Mouse (Mus musculus) embryonic facial prominence, embryonic 11.5 days (tissue): ENCODE data around the gene Tnfrsf14. TPM values are rescaled to one million over a fixed set of nuclear protein-coding genes. Genes with fewer than 3 reads are reported as not detected.

Source experiments
- ATAC-seq: fragments of 200-750 bp; cut with Nextera tagmentation; replicated peaks from 2 replicates; pipeline ENCODE4 v1.8.0; 2017; ENCODE audit warnings: low read depth; ENCODE audit not compliant: insufficient number of reproducible peaks, low FRiP score, low TSS enrichment
- DNase-seq: peaks from one replicate; pipeline ENCODE4 v3.0.0-alpha.2; 2015; ENCODE audit warnings: low spot score
- H3K27ac ChIP-seq: fragments of 300-500 bp; sonication (generic); replicated peaks from 2 replicates; pipeline ENCODE4 v1.5.1; 2014; ENCODE audit warnings: mild to moderate bottlenecking, low read depth, low read length, control low read depth
- H3K27me3 ChIP-seq: fragments of 300-500 bp; sonication (generic); 2 replicates; pipeline ENCODE4 v1.6.1; 2014; ENCODE audit warnings: mild to moderate bottlenecking, low read length, moderate library complexity, mixed read lengths; ENCODE audit not compliant: control insufficient read depth, insufficient read depth
- H3K36me3 ChIP-seq: fragments of 300-500 bp; sonication (generic); replicated peaks from 2 replicates; pipeline ENCODE4 v1.6.1; 2014; ENCODE audit warnings: low read depth, mild to moderate bottlenecking, low read length, moderate library complexity, mixed read lengths; ENCODE audit not compliant: control insufficient read depth, insufficient read depth
- H3K4me1 ChIP-seq: fragments of 300-500 bp; sonication (generic); 2 replicates; pipeline ENCODE4 v1.6.1; 2014; ENCODE audit warnings: low read length, mixed read lengths; ENCODE audit not compliant: control insufficient read depth, insufficient read depth
- H3K4me2 ChIP-seq: fragments of 300-500 bp; sonication (generic); 2 replicates; pipeline ENCODE4 v1.6.1; 2014; ENCODE audit warnings: low read depth, mild to moderate bottlenecking, control low read depth, low read length, moderate library complexity
- H3K4me3 ChIP-seq: fragments of 300-500 bp; sonication (generic); 2 replicates; pipeline ENCODE4 v1.5.1; 2014; ENCODE audit warnings: low read depth, low read length, control low read depth
- H3K9ac ChIP-seq: fragments of 300-500 bp; sonication (generic); replicated peaks from 2 replicates; pipeline ENCODE4 v1.6.1; 2014; ENCODE audit warnings: mild to moderate bottlenecking, control low read depth, low read length
- H3K9me3 ChIP-seq: fragments of 300-500 bp; sonication (generic); replicated peaks from 2 replicates; pipeline ENCODE4 v1.6.1; 2016; ENCODE audit warnings: mild to moderate bottlenecking, low read length, inconsistent platforms, mixed read lengths; ENCODE audit not compliant: control insufficient read depth
- WGBS: fragments of 180-500 bp; shearing (Covaris S2); extraction: QIAGEN DNeasy Blood & Tissue Kit; methylation state at CpG from one replicate; pipeline ENCODE4 v1.1.7; 2014; 5-methylcytosine and 5-hydroxymethylcytosine counted together
- polyA plus RNA-seq: library from polyadenylated mRNA; unstranded; fragments of >200 nt; fragmentation: Nextera tagmentation; extraction: Ambion mirVana; gene quantifications from 2 replicates; pipeline ENCODE4 v1.2.1, GENCODE M21; 2014

The Tnfrsf14 gene
- polyA plus RNA-seq, 1 experiment from 2014 or later: 0.35 TPM

GRCm38 (mm10) chr4:154958171-154958570 lies 29.8 kb upstream of the Tnfrsf14 start:
- Histone ChIP-seq H3K9me3 (no peaks in the 10 kb centered on the region), H3K4me1 (peaks cover 30% of the 10 kb centered on the region), H3K36me3 (no peaks in the 10 kb centered on the region), H3K27ac (no peak overlapping the region), H3K27me3 (peaks cover 59% of the 10 kb centered on the region), H3K4me3 (peak overlapping the region; percentile 15; the same call in 1 of the 2 replicates), H3K9ac (peak overlapping the region; percentile 28; the same call in 1 of the 2 replicates), H3K4me2 (peak overlapping the region; percentile 40)
- under 1% methylated on average over 15 of the region's 15 CpGs for WGBS
- DNase-seq (peak; percentile 81), ATAC-seq (peak; percentile 35)

GRCm38 (mm10) chr4:154957289-154957993 lies 29.1 kb upstream of the Tnfrsf14 start:
- no peak overlapping the region for H3K27ac ChIP-seq
- H3K27me3 ChIP-seq: peaks cover 59% of the 10 kb centered on the region
- H3K36me3 ChIP-seq: no peaks in the 10 kb centered on the region
- DNase-seq: no peak
- H3K4me2 ChIP-seq: no peak overlapping the region
- H3K4me3 ChIP-seq: no peak overlapping the region
- H3K4me1 ChIP-seq: peaks cover 28% of the 10 kb centered on the region
- WGBS: 47% methylated on average over 13 of the region's 13 CpGs
- H3K9ac ChIP-seq: no peak overlapping the region
- H3K9me3 ChIP-seq: no peaks in the 10 kb centered on the region
- ATAC-seq: no peak

- peaks cover 55% of the 10 kb centered on the region for H3K27me3 ChIP-seq
- no peaks in the 10 kb centered on the region for H3K9me3 ChIP-seq
- no peaks in the 10 kb centered on the region for H3K36me3 ChIP-seq
- H3K9ac ChIP-seq: no peak overlapping the region
- 29% methylated on average over 9 of the region's 9 CpGs for WGBS
- DNase-seq: no peak
- H3K4me3 ChIP-seq: no peak overlapping the region
- no peak overlapping the region for H3K27ac ChIP-seq
- no peak overlapping the region for H3K4me2 ChIP-seq
- ATAC-seq: no peak
- H3K4me1 ChIP-seq: peaks cover 27% of the 10 kb centered on the region
Measured at GRCm38 (mm10) chr4:154956604-154957003, 28.2 kb upstream of the Tnfrsf14 start.

GRCm38 (mm10) chr4:154952461-154953241 lies 24.3 kb upstream of the Tnfrsf14 start:
- H3K36me3 ChIP-seq: no peaks in the 10 kb centered on the region
- H3K4me2 ChIP-seq: no peak overlapping the region; the same call in 1 of the 2 replicates
- DNase-seq: peak; percentile 34
- H3K27me3 ChIP-seq: peaks cover 39% of the 10 kb centered on the region
- no peak overlapping the region for H3K9ac ChIP-seq
- H3K27ac ChIP-seq: no peak overlapping the region
- 4% methylated on average over 26 of the region's 26 CpGs for WGBS
- H3K4me3 ChIP-seq: no peak overlapping the region
- no peaks in the 10 kb centered on the region for H3K9me3 ChIP-seq
- ATAC-seq: peak; percentile 36; the same call in 1 of the 2 replicates
- no peaks in the 10 kb centered on the region for H3K4me1 ChIP-seq

- no peaks in the 10 kb centered on the region for H3K9me3 ChIP-seq
- no peaks in the 10 kb centered on the region for H3K36me3 ChIP-seq
- no peak overlapping the region for H3K4me2 ChIP-seq
- H3K27ac ChIP-seq: no peak overlapping the region
- peaks cover 37% of the 10 kb centered on the region for H3K27me3 ChIP-seq
- ATAC-seq (no peak), DNase-seq (peak; percentile 54)
- no peak overlapping the region for H3K4me3 ChIP-seq
- no peak overlapping the region for H3K9ac ChIP-seq
- H3K4me1 ChIP-seq: peaks cover 3% of the 10 kb centered on the region; the same call in 1 of the 2 replicates
- 11% methylated on average over 16 of the region's 16 CpGs for WGBS
Measured at GRCm38 (mm10) chr4:154949589-154949982, 21.2 kb upstream of the Tnfrsf14 start.

GRCm38 (mm10) chr4:154948940-154949588 lies 20.7 kb upstream of the Tnfrsf14 start:
- Histone ChIP-seq H3K4me2 (no peak overlapping the region), H3K27me3 (peaks cover 37% of the 10 kb centered on the region), H3K36me3 (no peaks in the 10 kb centered on the region), H3K4me3 (no peak overlapping the region), H3K27ac (no peak overlapping the region), H3K4me1 (peaks cover 3% of the 10 kb centered on the region; the same call in 1 of the 2 replicates), H3K9me3 (no peaks in the 10 kb centered on the region), H3K9ac (no peak overlapping the region)
- WGBS: 59% methylated on average over 6 of the region's 6 CpGs
- DNase-seq (no peak), ATAC-seq (no peak)

GRCm38 (mm10) chr4:154948066-154948939 lies 19.9 kb upstream of the Tnfrsf14 start:
- DNase-seq (no peak), ATAC-seq (0 out of 2 replicates have a peak, but pooled peaks have one; percentile 14)
- 49% methylated on average over 14 of the region's 14 CpGs for WGBS
- Histone ChIP-seq H3K27me3 (peaks cover 35% of the 10 kb centered on the region), H3K4me3 (no peak overlapping the region), H3K9ac (no peak overlapping the region), H3K36me3 (no peaks in the 10 kb centered on the region), H3K4me2 (no peak overlapping the region), H3K9me3 (no peaks in the 10 kb centered on the region), H3K27ac (no peak overlapping the region), H3K4me1 (peaks cover 3% of the 10 kb centered on the region; the same call in 1 of the 2 replicates)
